Mouse (Mus musculus): Measurements from ENCODE around the gene Auts2. TPM values are rescaled to one million over a fixed set of nuclear protein-coding genes. Genes with fewer than 3 reads are reported as not detected.

The Auts2 gene
- polyA plus RNA-seq, 1 experiment from 2014 or later = 36.0 TPM

GRCm38 (mm10) chr5:131916791-131917403 lies 626.2 kb downstream of the Auts2 start:
- no peaks in the 10 kb centered on the region; the same call in none of the 2 replicates for H3K27me3 ChIP-seq (ENCODE audit: control insufficient read depth, insufficient read depth, low read length)
- DNase-seq (ENCODE audit: low spot score, missing footprints) (no peak), ATAC-seq (ENCODE audit: low FRiP score) (no peak)
- H3K4me3 ChIP-seq (ENCODE audit: low read depth, low read length) = no peak overlapping the region
- no peak overlapping the region for H3K4me2 ChIP-seq
- no peaks in the 10 kb centered on the region for H3K9me3 ChIP-seq (ENCODE audit: control insufficient read depth, low read length)
- peaks cover 16% of the 10 kb centered on the region for H3K4me1 ChIP-seq (ENCODE audit: control insufficient read depth, insufficient read depth, low read length)
- WGBS = 83% methylated on average over 12 of the region's 12 CpGs
- H3K9ac ChIP-seq (ENCODE audit: low read length) = no peak overlapping the region
- H3K36me3 ChIP-seq (ENCODE audit: control insufficient read depth, insufficient read depth, low read length) = no peaks in the 10 kb centered on the region
- H3K27ac ChIP-seq (ENCODE audit: low read depth, low read length) = no peak overlapping the region

GRCm38 (mm10) chr5:131913562-131913961 lies 629.6 kb downstream of the Auts2 start:
- 34% methylated on average over 8 of the region's 8 CpGs for WGBS
- no peaks in the 10 kb centered on the region; the same call in 1 of the 2 replicates for H3K9me3 ChIP-seq (ENCODE audit: control insufficient read depth, low read length)
- H3K36me3 ChIP-seq (ENCODE audit: control insufficient read depth, insufficient read depth, low read length) = no peaks in the 10 kb centered on the region
- DNase-seq (ENCODE audit: low spot score, missing footprints) (no peak), ATAC-seq (ENCODE audit: low FRiP score) (no peak)
- H3K27me3 ChIP-seq (ENCODE audit: control insufficient read depth, insufficient read depth, low read length) = no peaks in the 10 kb centered on the region; the same call in none of the 2 replicates
- H3K4me1 ChIP-seq (ENCODE audit: control insufficient read depth, insufficient read depth, low read length) = peaks cover 12% of the 10 kb centered on the region
- no peak overlapping the region for H3K27ac ChIP-seq (ENCODE audit: low read depth, low read length)
- H3K9ac ChIP-seq (ENCODE audit: low read length) = no peak overlapping the region
- no peak overlapping the region for H3K4me3 ChIP-seq (ENCODE audit: low read depth, low read length)
- no peak overlapping the region for H3K4me2 ChIP-seq

GRCm38 (mm10) chr5:131912983-131913382 lies 630.2 kb downstream of the Auts2 start:
- Histone ChIP-seq H3K4me1 (ENCODE audit: control insufficient read depth, insufficient read depth, low read length) (peaks cover 12% of the 10 kb centered on the region), H3K4me3 (ENCODE audit: low read depth, low read length) (no peak overlapping the region), H3K36me3 (ENCODE audit: control insufficient read depth, insufficient read depth, low read length) (no peaks in the 10 kb centered on the region), H3K9me3 (ENCODE audit: control insufficient read depth, low read length) (no peaks in the 10 kb centered on the region; the same call in 1 of the 2 replicates), H3K9ac (ENCODE audit: low read length) (no peak overlapping the region), H3K27ac (ENCODE audit: low read depth, low read length) (no peak overlapping the region), H3K27me3 (ENCODE audit: control insufficient read depth, insufficient read depth, low read length) (no peaks in the 10 kb centered on the region; the same call in none of the 2 replicates), H3K4me2 (no peak overlapping the region)
- ATAC-seq (ENCODE audit: low FRiP score) (no peak), DNase-seq (ENCODE audit: low spot score, missing footprints) (no peak)
- 63% methylated on average over 1 of the region's 1 CpGs for WGBS

GRCm38 (mm10) chr5:131906313-131906712 lies 636.8 kb downstream of the Auts2 start:
- Histone ChIP-seq H3K4me3 (ENCODE audit: low read depth, low read length) (no peak overlapping the region), H3K27ac (ENCODE audit: low read depth, low read length) (no peak overlapping the region), H3K4me2 (no peak overlapping the region), H3K4me1 (ENCODE audit: control insufficient read depth, insufficient read depth, low read length) (no peaks in the 10 kb centered on the region), H3K9ac (ENCODE audit: low read length) (no peak overlapping the region), H3K27me3 (ENCODE audit: control insufficient read depth, insufficient read depth, low read length) (no peaks in the 10 kb centered on the region), H3K36me3 (ENCODE audit: control insufficient read depth, insufficient read depth, low read length) (no peaks in the 10 kb centered on the region), H3K9me3 (ENCODE audit: control insufficient read depth, low read length) (no peaks in the 10 kb centered on the region; the same call in 1 of the 2 replicates)
- 91% methylated on average over 3 of the region's 3 CpGs for WGBS
- DNase-seq (ENCODE audit: low spot score, missing footprints) = no peak
- ATAC-seq (ENCODE audit: low FRiP score) = no peak

GRCm38 (mm10) chr5:131904478-131904877 lies 638.7 kb downstream of the Auts2 start:
- Histone ChIP-seq H3K4me2 (no peak overlapping the region), H3K9ac (ENCODE audit: low read length) (no peak overlapping the region), H3K4me1 (ENCODE audit: control insufficient read depth, insufficient read depth, low read length) (no peaks in the 10 kb centered on the region), H3K27ac (ENCODE audit: low read depth, low read length) (no peak overlapping the region), H3K9me3 (ENCODE audit: control insufficient read depth, low read length) (no peaks in the 10 kb centered on the region), H3K27me3 (ENCODE audit: control insufficient read depth, insufficient read depth, low read length) (no peaks in the 10 kb centered on the region), H3K36me3 (ENCODE audit: control insufficient read depth, insufficient read depth, low read length) (no peaks in the 10 kb centered on the region), H3K4me3 (ENCODE audit: low read depth, low read length) (no peak overlapping the region)
- DNase-seq (ENCODE audit: low spot score, missing footprints) (no peak), ATAC-seq (ENCODE audit: low FRiP score) (no peak)
- 88% methylated on average over 10 of the region's 10 CpGs for WGBS

GRCm38 (mm10) chr5:131898048-131898638 lies 645.0 kb downstream of the Auts2 start:
- Histone ChIP-seq H3K9ac (ENCODE audit: low read length) (no peak overlapping the region), H3K27ac (ENCODE audit: low read depth, low read length) (no peak overlapping the region), H3K36me3 (ENCODE audit: control insufficient read depth, insufficient read depth, low read length) (no peaks in the 10 kb centered on the region), H3K4me3 (ENCODE audit: low read depth, low read length) (no peak overlapping the region), H3K27me3 (ENCODE audit: control insufficient read depth, insufficient read depth, low read length) (no peaks in the 10 kb centered on the region), H3K4me1 (ENCODE audit: control insufficient read depth, insufficient read depth, low read length) (no peaks in the 10 kb centered on the region), H3K4me2 (no peak overlapping the region), H3K9me3 (ENCODE audit: control insufficient read depth, low read length) (no peaks in the 10 kb centered on the region)
- WGBS = 83% methylated on average over 4 of the region's 4 CpGs
- DNase-seq (ENCODE audit: low spot score, missing footprints) (no peak), ATAC-seq (ENCODE audit: low FRiP score) (no peak)

GRCm38 (mm10) chr5:131886636-131887035 lies 656.5 kb downstream of the Auts2 start:
- ATAC-seq (ENCODE audit: low FRiP score) = no peak
- H3K27me3 ChIP-seq (ENCODE audit: control insufficient read depth, insufficient read depth, low read length) = no peaks in the 10 kb centered on the region
- no peaks in the 10 kb centered on the region for H3K9me3 ChIP-seq (ENCODE audit: control insufficient read depth, low read length)
- no peak overlapping the region for H3K27ac ChIP-seq (ENCODE audit: low read depth, low read length)
- H3K36me3 ChIP-seq (ENCODE audit: control insufficient read depth, insufficient read depth, low read length) = no peaks in the 10 kb centered on the region
- peaks cover 2% of the 10 kb centered on the region for H3K4me1 ChIP-seq (ENCODE audit: control insufficient read depth, insufficient read depth, low read length)
- H3K9ac ChIP-seq (ENCODE audit: low read length) = no peak overlapping the region
- H3K4me2 ChIP-seq = no peak overlapping the region
- 89% methylated on average over 3 of the region's 3 CpGs for WGBS
- H3K4me3 ChIP-seq (ENCODE audit: low read depth, low read length) = no peak overlapping the region
- DNase-seq (ENCODE audit: low spot score, missing footprints) = no peak

- ATAC-seq (ENCODE audit: low FRiP score) = no peak
- Histone ChIP-seq H3K9ac (ENCODE audit: low read length) (no peak overlapping the region), H3K4me2 (no peak overlapping the region), H3K27ac (ENCODE audit: low read depth, low read length) (no peak overlapping the region), H3K4me3 (ENCODE audit: low read depth, low read length) (no peak overlapping the region), H3K27me3 (ENCODE audit: control insufficient read depth, insufficient read depth, low read length) (no peaks in the 10 kb centered on the region), H3K4me1 (ENCODE audit: control insufficient read depth, insufficient read depth, low read length) (no peaks in the 10 kb centered on the region), H3K9me3 (ENCODE audit: control insufficient read depth, low read length) (no peaks in the 10 kb centered on the region), H3K36me3 (ENCODE audit: control insufficient read depth, insufficient read depth, low read length) (no peaks in the 10 kb centered on the region)
- no peak for DNase-seq (ENCODE audit: low spot score, missing footprints)
Observed at GRCm38 (mm10) chr5:131876569-131876968, 666.6 kb downstream of the Auts2 start.

- Histone ChIP-seq H3K4me3 (ENCODE audit: low read depth, low read length) (no peak overlapping the region), H3K27ac (ENCODE audit: low read depth, low read length) (no peak overlapping the region), H3K9me3 (ENCODE audit: control insufficient read depth, low read length) (no peaks in the 10 kb centered on the region), H3K9ac (ENCODE audit: low read length) (no peak overlapping the region), H3K36me3 (ENCODE audit: control insufficient read depth, insufficient read depth, low read length) (no peaks in the 10 kb centered on the region), H3K4me1 (ENCODE audit: control insufficient read depth, insufficient read depth, low read length) (peaks cover 4% of the 10 kb centered on the region; the same call in 1 of the 2 replicates), H3K27me3 (ENCODE audit: control insufficient read depth, insufficient read depth, low read length) (no peaks in the 10 kb centered on the region), H3K4me2 (no peak overlapping the region)
- no peak for ATAC-seq (ENCODE audit: low FRiP score)
- 81% methylated on average over 4 of the region's 4 CpGs for WGBS
- no peak for DNase-seq (ENCODE audit: low spot score, missing footprints)
Observed at GRCm38 (mm10) chr5:131875976-131876375, 667.2 kb downstream of the Auts2 start.

Data from midbrain, embryonic 11.5 days (tissue).